Mouse (Mus musculus) CD4-positive helper T cell, adult 2 months (primary cell): ENCODE results near the gene Lrrc10b.

Experiments
- DNase-seq: peaks from one replicate; pipeline ENCODE4 v3.0.0-alpha.2; 2012; ENCODE audit warnings: low read depth, missing footprints, low spot score

The Lrrc10b gene

DNA sequence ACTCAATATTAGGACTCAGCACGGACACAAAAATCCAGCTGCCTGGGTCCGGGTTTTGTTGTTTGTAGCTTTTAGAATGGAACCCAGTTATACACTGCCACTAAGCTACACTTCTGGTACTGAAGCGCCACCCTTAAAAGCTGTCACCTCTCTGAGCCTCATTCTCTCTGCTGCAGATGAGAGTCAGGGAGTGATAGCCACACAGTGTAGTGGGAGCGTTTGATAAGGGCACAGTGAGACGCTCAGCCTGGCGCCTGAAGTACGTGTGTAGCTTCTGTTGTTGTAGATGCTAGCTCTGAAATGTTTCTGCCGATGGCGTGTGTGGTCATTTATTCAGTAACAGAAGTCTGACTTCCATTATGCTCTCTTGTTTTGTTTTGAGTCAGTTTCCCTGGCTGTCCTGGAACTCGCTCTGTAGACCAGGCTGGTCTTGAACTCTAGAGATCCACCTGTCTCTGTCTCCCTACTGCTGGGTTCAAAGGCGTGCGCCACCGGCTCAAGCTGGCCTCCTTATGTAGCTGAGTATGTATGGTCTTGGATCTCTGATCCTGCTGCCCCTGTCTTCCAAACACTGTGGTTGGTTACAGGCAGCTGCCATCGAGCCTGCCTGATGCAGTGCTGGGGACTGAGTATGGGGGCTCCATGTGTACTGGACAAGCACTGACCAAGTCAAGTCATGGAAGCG, 12.4 kb downstream of the Lrrc10b start:
- no peak for DNase-seq

DNA sequence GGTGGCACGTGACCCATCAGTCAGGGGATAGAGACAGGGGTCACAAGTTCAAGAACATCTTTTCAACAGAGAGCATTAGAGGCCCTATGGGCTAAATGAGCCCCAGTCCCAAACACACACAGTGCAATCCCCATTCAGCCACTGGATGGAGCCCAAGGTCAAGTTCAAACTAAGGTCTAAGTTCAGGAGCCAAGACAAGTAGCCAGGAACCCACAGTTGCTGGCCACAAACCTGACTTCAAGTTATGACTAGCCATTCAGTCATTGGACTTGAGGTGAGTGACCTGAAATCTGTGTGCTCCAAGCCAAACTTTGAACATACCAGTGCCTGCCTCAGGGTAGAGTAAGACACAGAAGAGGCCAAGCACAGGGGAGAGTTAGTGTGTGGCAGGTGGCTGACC, 19.8 kb downstream of the Lrrc10b start:
- DNase-seq = no peak

DNA sequence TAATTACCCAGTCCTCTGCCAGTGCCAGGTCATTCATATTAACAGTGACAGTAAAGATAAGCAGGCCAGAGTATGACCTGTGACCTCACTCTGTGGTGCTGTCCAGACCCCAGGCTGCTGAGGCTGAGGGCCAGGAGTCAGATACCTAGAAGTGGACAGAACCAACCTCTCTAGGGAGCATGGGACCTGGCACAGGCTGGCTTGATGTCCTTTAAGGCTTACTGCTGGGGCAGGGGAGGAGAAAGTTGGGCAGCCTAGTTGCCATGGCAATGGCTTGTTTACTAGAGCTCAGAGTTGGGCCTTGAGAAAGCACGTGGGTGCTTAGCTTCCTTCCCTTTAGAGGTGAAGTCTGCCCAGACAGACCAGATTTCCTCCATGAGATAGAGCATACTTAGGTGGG, 20.5 kb downstream of the Lrrc10b start:
- DNase-seq = peak; percentile 14

DNA sequence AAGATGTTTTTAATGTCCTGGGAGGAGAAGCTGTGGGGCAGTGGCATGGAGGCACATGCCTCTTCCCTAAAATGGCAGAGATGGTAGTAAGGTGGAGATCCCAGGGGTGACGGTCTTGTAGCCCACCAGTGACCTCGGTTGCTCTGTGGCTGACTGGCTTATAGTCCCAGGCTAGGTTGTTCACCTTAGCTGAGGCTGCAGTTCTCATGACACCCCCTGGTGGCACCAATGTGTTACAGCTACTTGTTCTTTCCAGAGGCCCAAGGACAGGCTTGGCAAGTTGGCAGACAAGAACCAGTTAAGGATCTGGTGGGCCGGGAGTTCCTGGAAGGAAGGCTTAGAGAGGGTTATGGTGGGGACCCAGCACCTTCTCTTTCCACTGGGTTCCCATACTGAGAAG, 21.4 kb downstream of the Lrrc10b start:
- DNase-seq = peak; percentile 47

DNA sequence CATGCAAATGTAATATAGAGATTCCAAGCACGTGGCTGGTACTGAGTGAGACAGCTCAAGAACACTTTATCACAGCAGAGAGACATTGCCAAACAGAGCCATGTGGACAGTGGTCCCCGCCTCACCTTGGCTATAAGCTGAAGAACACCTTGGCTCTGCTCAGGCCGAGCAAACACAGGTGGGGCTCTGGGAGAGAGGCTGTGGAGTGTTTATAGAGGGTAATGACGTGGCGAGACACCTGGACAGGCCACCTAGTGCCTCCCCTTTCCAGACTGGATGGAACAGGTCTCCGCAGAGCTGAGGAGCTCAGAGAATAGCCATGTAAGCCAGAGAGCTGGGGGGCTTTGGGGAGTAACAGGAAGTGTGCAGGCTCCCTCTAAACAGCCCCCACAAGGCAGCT, 22.3 kb downstream of the Lrrc10b start:
- DNase-seq = no peak

DNA sequence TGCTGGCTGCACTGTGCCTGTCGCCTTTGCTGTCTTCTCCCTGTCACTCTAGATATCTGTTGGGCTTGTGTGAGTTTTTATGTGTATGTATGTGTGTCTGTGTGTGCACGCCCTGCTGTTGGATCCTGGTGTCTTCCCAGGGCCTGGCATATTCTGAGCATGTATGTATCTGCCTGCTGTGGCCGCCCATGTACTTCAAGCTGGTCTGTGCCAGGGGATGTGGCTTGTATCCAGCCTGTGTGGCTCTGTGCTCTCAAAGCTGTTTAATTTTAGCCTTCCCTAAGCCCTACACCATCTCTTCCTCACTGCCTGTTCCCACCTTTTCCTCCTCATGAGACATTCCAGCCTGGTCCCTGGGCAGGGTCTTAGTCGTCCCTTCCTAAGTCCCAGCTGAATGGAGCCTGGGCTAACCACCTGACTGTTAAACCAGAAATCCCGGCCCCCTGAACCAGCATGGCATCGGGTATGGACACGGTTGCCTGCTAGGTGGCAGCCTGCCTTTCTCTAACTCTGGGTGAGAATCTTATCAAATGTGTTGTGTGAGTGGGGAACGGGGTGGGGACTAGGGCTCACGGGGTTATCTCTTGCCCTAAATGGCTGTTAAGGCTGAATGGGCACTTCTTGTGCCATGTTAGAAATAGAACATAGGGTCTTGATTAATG, 23.3 kb downstream of the Lrrc10b start:
- no peak for DNase-seq

DNA sequence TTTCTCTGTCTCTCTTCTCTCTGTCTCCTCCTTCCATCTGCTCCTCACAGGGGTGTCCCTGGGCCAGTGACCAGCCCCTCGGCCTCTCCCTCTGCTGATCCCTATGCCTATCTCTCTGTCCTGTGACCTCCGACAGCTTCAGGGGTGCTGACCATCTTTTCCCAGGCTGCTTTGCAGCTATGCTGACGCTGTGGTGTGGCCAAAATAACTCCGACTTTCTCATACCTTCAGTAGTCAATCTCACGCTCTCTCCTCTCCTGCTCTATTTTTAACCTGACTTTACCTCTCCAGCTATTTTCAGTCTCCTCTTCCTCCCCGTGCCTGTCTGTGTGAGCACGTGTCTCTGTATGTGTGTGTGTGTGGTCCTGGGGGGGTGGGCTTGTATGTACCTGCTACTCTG, 24.0 kb downstream of the Lrrc10b start:
- no peak for DNase-seq

DNA sequence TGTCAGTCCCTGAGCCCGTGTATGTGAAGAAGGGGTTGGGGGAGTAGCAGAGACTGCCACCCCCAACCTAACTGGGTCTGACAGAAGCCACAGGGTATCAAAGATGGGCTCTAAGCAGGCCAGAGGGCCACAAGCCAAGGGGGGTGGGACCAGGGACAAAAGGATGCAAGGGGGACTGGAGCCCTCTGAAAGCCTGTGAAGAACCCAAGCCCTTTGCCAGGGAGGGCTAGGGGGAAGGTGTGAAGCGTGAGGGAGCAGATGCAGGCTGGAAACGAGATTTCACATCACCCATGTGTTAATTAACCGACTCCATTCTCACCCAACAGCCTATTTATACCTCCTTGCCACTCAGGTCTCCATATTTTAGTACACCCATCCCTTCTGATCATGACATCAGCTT, 25.4 kb downstream of the Lrrc10b start:
- no peak for DNase-seq

DNA sequence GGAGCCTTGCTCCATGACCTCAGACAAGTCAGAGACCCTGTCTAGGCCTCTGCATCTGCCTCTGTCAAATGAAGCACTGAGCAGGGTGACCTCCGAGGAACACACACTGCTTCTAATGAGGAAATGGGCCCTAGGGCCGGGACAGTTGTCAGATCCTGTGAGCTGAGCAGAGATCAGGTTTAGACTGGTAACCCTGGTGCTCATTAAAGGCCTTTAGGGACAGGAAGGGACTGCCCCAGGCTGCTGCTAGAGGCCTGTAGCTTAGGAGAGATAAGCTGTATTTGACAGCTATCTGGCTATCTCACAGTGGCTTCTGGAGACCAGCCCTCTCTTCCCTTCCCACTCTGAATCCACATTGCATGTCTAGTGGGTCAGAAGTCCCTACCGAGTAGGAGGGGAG, 25.9 kb downstream of the Lrrc10b start:
- no peak for DNase-seq

DNA sequence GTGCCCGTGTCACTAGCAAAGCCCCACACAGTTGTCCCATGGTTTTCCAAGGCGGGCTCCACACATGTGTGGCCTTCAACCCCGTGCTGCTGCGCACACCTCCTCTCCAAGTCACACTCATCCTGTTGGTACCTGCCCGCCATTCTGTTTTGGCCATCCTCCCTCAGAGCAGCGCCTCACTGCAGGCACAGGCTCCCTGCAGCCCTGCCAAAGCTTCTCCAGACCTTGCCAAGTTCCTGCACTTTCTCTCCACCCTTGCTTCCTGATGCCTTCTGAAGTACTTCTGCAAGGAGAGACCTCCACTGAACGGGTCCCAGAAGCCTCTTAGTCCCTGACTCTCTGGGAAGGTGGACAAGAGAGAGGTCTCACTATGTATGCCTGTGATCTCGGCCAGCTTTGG, 27.9 kb downstream of the Lrrc10b start:
- no peak for DNase-seq

DNA sequence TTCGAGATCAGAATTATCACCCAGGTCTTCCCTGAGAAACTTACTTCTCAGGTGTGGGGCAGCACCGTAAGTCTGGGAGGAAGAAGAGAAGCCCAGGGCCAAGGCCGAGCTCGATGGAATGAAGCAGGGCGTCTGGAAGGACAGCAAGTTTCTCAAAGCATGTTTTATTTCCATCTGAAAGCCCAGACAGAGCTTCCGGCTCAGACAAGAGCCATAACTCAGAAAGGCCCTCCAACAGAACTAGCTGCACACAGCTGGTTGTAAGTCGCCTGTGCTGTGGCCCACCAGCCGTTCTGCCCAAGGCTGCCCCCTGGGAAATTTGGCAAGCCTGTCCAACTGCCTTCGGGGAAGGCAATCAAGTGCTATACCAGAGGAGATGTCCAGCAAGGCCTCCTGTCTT, 29.8 kb downstream of the Lrrc10b start:
- DNase-seq = no peak

DNA sequence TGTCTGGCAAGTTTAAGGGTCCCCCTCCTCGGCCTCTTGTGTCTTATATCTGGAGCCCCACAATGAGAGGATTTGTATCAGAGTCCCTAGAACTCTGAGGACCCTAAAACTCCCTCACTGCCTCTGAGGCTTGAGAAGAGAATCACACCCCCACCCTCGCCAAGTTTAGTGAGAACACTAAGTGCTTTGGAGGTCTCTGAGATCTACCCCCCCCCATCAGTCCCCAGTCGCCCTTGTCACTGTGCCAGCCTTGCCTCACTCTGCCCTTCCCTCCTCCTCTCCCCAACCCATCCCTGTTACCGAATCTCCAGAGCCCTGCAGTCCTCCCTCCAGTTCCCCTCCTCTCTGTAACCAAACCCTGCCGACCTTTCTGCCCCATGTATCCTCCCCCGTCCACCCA, 30.5 kb downstream of the Lrrc10b start:
- DNase-seq = no peak

DNA sequence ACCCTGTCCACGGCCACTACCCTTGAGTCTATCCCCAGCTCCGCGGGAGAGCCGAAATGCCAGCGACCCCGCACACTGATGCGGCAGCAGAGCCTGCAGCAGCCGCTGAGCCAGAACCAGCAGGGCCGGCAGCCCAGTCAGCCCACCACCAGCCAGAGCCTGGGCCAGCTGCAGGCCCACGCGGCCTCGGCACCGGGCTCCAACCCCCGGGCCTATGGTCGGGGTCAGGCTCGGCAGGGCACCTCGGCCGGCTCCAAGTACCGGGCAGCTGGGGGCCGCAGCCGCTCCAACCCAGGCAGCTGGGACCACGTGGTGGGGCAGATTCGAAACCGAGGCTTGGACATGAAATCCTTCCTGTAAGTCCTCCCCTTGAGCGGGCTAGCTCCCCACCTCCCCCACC, 31.0 kb downstream of the Lrrc10b start:
- DNase-seq = no peak

DNA sequence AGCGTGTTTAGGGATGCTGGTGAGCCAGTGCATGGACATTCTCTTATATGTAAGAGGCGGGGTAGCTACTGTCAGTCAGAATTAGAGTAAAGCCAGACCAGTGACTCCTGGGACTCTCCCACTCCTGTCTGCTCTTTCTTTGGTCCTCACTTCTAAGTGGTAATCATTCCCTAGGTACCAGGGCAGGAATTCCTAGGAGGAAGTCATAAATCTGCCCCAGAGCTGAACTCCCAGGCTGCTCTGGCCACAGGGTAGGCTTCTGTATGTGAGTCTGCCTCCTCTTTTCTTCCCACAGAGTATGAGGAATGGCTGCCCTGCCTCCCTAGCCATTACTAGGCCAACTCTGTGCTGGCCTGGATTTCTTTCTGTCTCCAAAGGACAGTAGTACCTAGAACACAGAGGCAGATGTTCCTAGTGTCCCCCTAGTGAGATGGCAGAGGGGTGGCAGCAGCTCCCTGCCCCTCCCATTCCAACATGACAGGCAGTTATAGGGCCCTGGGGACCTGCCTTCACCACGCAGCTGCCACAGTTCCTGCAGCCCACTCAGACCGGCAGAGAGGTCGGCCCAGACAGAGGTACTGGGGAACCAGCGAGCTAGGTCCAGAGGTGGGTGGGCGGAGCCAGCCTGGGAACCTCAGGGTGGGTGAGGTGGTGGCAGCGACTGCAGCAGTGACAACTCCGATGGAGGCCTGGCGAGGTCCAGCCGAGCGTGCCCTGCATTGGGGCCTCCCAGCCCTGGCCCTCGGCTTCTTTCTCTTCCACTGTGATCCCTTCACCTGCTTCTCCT, 31.6 kb downstream of the Lrrc10b start:
- no peak for DNase-seq

DNA sequence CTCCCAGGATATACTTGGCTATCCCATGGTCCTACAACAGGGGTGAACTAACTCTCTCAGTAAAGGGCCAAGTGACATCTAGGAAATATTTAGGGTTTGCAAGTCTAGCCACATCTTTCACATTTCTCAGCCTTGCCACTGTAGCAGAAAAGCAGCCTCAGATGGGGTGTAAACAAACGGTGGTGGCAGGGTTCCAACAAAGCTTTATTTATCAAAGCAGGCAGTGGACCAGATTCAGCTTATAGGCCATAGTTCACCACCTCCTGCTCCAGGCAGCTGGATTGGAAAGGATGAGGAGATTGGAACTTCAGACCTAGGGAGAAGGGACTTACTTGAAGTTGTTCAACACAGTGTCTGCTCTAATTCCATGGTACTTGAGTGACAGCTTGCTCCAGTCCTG, 32.5 kb downstream of the Lrrc10b start:
- DNase-seq = no peak

DNA sequence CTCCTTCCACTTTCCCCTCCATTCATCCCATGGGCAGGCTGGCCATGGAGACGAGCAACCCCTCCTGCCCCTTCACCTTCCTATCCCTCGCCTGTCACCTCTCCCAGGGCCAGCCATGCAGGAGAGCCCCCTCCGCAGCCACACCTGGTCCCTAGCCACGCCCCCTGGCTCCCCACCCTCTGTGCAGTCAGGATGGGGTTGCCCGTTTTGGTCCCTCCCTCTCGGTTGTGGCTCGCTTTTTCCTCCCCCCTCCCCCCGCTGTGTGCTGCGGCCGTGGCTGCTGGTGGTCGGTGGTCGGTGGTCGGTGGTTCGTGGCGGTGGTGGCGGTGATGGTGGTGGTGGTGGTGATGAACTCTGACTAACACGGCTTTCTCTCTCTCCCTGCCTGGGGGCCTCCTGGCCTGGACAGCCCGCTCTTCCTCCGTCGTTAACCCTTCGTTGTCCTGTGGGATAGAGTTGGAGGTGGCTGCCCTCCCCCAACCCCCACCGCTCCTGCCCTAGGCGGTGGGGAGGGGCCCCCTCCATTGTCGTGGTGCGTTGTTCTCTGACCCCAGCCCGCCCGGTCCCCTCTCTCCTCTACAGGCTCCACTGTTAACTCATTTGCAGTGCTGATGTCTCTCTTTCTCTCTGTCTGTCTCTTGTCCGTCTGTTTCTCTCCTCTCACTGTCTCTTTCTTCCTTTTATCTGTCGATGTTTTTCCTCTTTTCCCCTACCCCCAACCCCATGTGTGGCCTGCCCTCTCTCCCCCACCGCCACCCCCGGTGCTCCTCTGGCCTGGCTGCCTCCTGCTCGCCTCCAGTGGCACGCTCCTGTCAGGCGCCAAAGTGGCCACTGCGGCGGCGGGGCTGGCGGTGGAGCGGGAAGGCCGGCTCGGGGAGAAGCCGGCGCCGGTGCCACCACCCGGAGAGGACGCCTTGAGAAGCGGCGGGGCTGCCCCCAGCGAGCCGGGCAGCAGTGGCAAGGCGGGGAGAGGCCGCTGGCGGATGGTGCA, 35.0 kb downstream of the Lrrc10b start:
- no peak for DNase-seq

DNA sequence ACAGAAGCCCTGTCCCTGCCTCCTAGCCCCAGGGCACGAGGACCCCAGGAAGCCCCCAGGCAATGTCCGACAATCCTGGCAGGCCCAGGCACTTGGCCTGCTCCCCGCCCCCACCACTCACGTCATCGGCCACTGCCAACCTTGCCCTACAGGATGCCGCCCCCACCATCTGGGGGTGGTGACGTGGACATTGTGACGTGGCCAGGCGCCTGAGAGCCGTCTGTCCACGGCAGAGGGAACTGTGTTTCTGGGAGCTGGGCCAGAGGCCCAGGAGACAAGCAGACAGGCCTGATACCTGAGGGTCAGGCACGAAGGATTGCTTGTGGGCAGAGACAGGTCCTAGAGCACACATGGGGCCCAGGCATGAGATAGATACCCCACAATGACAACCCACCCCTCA, 39.8 kb downstream of the Lrrc10b start:
- no peak for DNase-seq

DNA sequence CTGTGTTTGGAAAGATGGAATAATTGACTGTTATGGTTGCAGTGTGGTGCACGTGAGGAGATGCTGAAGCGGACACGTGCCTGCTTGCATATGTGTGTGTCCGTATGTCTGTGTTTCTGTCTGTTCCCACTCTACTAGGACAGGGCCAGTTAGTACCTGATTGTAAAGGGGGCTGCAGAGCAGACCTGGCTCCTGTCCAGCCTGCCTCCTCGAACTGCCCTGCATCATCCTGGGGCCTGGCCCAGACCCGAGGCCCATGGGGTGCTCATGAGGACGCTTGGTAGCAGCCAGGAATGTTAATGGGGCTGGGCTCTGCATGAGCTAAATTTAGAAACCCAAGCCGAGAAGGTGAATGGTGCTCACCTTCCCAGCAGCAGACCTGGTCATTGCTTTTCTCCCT, 40.4 kb downstream of the Lrrc10b start:
- DNase-seq = no peak

DNA sequence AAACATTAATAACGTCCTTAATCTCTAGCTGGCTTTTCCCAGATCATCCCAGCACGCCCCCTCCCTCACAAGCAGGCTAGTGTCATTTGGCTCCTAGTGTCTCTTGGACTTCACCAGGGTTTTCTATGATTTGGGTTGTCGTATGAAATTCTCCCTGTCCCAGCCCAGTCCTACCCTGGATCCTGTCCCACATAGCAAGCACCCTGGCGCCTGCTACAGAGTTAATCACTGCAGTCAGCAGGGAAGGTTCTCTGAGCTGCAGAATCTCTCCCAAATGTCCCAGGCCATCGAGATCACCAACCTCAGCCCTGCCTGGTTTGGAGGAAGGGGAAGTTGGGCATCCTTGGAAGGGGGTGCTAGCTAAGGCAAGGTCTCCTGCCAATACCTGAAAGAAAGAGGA, 41.8 kb downstream of the Lrrc10b start:
- DNase-seq = no peak

DNA sequence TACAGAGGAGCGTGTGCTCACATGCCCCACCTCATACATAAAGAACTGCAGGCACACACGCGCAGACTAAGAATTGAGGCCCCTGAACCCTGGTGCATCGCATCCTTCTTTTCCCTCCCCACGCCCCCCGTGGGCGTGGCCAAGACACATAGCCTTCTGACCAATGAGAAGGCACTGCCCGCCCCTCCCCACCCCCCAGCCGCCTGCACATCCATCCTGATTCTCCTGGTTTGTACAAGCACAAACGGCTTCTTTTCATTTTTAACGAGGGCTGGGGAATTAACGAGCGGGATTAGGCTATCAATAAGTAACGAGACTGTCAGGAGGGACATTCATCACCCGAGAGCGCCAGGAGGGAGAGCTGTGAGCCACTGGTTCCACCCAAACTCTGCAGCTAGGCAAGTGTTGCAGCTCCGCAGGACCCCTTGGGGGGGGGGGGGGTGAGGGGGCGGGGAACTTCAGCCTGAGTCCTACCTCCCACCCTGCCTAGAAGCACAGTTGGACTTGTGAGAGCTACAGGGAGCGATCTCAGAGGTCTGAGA, 43.5 kb downstream of the Lrrc10b start:
- no peak for DNase-seq
